Mouse (Mus musculus) right cerebral cortex, postnatal 4 days (tissue): ENCODE measurements at regions not wholly inside any gene's neighbourhood (a gene's known extent, or its start where the extent isn't known, plus 50 kb on each side); places are given as distances from the start of the nearest gene placed in this dataset.

Source experiments
- DNase-seq: peaks from one replicate; pipeline ENCODE4 v3.0.0-alpha.2; 2022

GRCm38 (mm10) chr15:57644331-57644953 is 167.0 kb upstream of the Slc22a22 start:
- DNase-seq: no peak

- no peak for DNase-seq
Observed at GRCm38 (mm10) chr15:57639115-57639514, 161.7 kb upstream of the Slc22a22 start.

GRCm38 (mm10) chr15:57633067-57633466 is 155.6 kb upstream of the Slc22a22 start:
- DNase-seq: peak; percentile 32

- DNase-seq: no peak
Observed at GRCm38 (mm10) chr15:57632537-57632936, 155.1 kb upstream of the Slc22a22 start.

GRCm38 (mm10) chr15:57618466-57618865 is 141.0 kb upstream of the Slc22a22 start:
- DNase-seq: no peak

GRCm38 (mm10) chr15:57616880-57617391 is 139.5 kb upstream of the Slc22a22 start:
- DNase-seq: no peak

GRCm38 (mm10) chr15:57610006-57610405 is 132.6 kb upstream of the Slc22a22 start:
- DNase-seq: no peak

GRCm38 (mm10) chr15:57608519-57608918 is 131.1 kb upstream of the Slc22a22 start:
- no peak for DNase-seq

GRCm38 (mm10) chr15:57600562-57600961 is 123.1 kb upstream of the Slc22a22 start:
- peak; percentile 44 for DNase-seq

- no peak for DNase-seq
Observed at GRCm38 (mm10) chr15:57593326-57594004, 116.0 kb upstream of the Slc22a22 start.

GRCm38 (mm10) chr15:57590597-57591219 is 113.3 kb upstream of the Slc22a22 start:
- DNase-seq: peak; percentile 46

GRCm38 (mm10) chr15:57589404-57590377 is 112.3 kb upstream of the Slc22a22 start:
- DNase-seq: peak; percentile 31

- DNase-seq: no peak
Observed at GRCm38 (mm10) chr15:57585411-57585810, 108.0 kb upstream of the Slc22a22 start.

- DNase-seq: no peak
Observed at GRCm38 (mm10) chr15:57584498-57584897, 107.1 kb upstream of the Slc22a22 start.

- DNase-seq: no peak
Observed at GRCm38 (mm10) chr15:57581266-57581665, 103.8 kb upstream of the Slc22a22 start.

GRCm38 (mm10) chr15:57578794-57579193 is 101.4 kb upstream of the Slc22a22 start:
- DNase-seq: no peak

GRCm38 (mm10) chr15:57574080-57574618 is 96.7 kb upstream of the Slc22a22 start:
- no peak for DNase-seq

- DNase-seq: no peak
Observed at GRCm38 (mm10) chr15:57572460-57572859, 95.0 kb upstream of the Slc22a22 start.

GRCm38 (mm10) chr15:57568006-57568630 is 90.7 kb upstream of the Slc22a22 start:
- no peak for DNase-seq

- DNase-seq: no peak
Observed at GRCm38 (mm10) chr15:57547154-57547553, 69.7 kb upstream of the Slc22a22 start.

GRCm38 (mm10) chr15:57545141-57545540 is 67.7 kb upstream of the Slc22a22 start:
- no peak for DNase-seq

- DNase-seq: peak; percentile 45
Observed at GRCm38 (mm10) chr15:57543985-57544384, 66.6 kb upstream of the Slc22a22 start.
